8 mouse cellular contexts compared by ENCODE assay signal in genomic region chr14:118855141-118855800, GRCm38 (mm10).
A peak's percentile ranks its signal among the peaks of the same experiment; 100 is the strongest.
DNase-seq lines count a peak whose midpoint lies in the region; ATAC-seq and TF ChIP-seq lines count a peak whose summit lies in the region.

No protein-coding gene starts in this region.

- TF ChIP-seq POLR2A in bone marrow, adult 2 months (IDR thresholded peaks at IDR 0.05; ENCODE audit: borderline replicate concordance, control insufficient read depth, low read depth, low read length), result no peak

- peaks cover 24% of the 10 kb centered on the region for H3K27me3 ChIP-seq in heart, embryonic 14.5 days (ENCODE audit: control insufficient read depth, insufficient read depth, low read length)
- peaks cover 24% of the 10 kb centered on the region for H3K27me3 ChIP-seq in liver, embryonic 16.5 days (ENCODE audit: control insufficient read depth, insufficient read depth, low read depth, low read length)
- H3K27me3 ChIP-seq in splenic B cell, adult 2 months (ENCODE audit: control insufficient read depth, insufficient read depth, low read length, poor library complexity, severe bottlenecking), result no peaks in the 10 kb centered on the region

- peak overlapping the region; percentile 99 for H3K4me2 ChIP-seq in heart, embryonic 14.5 days (ENCODE audit: low read length)
- peak overlapping the region; percentile 74 for H3K4me2 ChIP-seq in liver, embryonic 16.5 days (ENCODE audit: low read depth, low read length)

- TF ChIP-seq CTCF in bone marrow, adult 2 months (IDR thresholded peaks at IDR 0.05; ENCODE audit: control insufficient read depth, insufficient read depth, low read length), result peak; percentile 14; the same call in 1 of the 2 replicates

- H3K27ac ChIP-seq in bone marrow, adult 2 months (ENCODE audit: control insufficient read depth, insufficient read depth, low read depth, low read length, poor library complexity), result no peak overlapping the region
- H3K27ac ChIP-seq in heart, embryonic 14.5 days (replicated peaks in 1 of 2; ENCODE audit: control insufficient read depth in 1 of 2, insufficient read depth in 1 of 2, low read depth in 2 of 2, low read length in 2 of 2), result no peak overlapping the region
- H3K27ac ChIP-seq in liver, embryonic 16.5 days (ENCODE audit: low read length), result no peak overlapping the region

- peak overlapping the region; percentile 55 for H3K9ac ChIP-seq in heart, embryonic 14.5 days (ENCODE audit: low read length)
- H3K9ac ChIP-seq in liver, embryonic 16.5 days (ENCODE audit: low read depth, low read length), result no peak overlapping the region

- 6% methylated on average over 28 of the region's 28 CpGs for WGBS in bone marrow, adult 2 months
- 1% methylated on average over 28 of the region's 28 CpGs for WGBS in heart, embryonic 14.5 days
- WGBS in liver, embryonic 16.5 days (ENCODE audit: insufficient replicate concordance), result 2% methylated on average over 28 of the region's 28 CpGs

- peak; percentile 27 for DNase-seq in kidney, postnatal 10 days
- DNase-seq in kidney, adult 11 months, result no peak
- peak; percentile 54 for DNase-seq in splenic B cell, adult 2 months (ENCODE audit: low read depth, low spot score)
- no peak for DNase-seq in layer of hippocampus, adult 9-10 months (ENCODE audit: low spot score)
- no peak for DNase-seq in urinary bladder, postnatal 36 days (ENCODE audit: low spot score in 2 of 2)

- H3K4me1 ChIP-seq in bone marrow, adult 2 months (ENCODE audit: control insufficient read depth, insufficient read depth, low read length), result peaks cover 2% of the 10 kb centered on the region; the same call in 1 of the 2 replicates
- 0 out of 4 replicates have a peak, but pooled peaks cover 3 to 14% of the 10 kb centered on the region in 2 experiments for H3K4me1 ChIP-seq in heart, embryonic 14.5 days (ENCODE audit: control insufficient read depth in 2 of 2, insufficient read depth in 2 of 2, low read length in 2 of 2)
- peaks cover 7% of the 10 kb centered on the region for H3K4me1 ChIP-seq in liver, embryonic 16.5 days (ENCODE audit: control insufficient read depth, low read depth, low read length)

- H3K36me3 ChIP-seq in heart, embryonic 14.5 days (ENCODE audit: control insufficient read depth, insufficient read depth, low read length), result no peaks in the 10 kb centered on the region
- H3K36me3 ChIP-seq in liver, embryonic 16.5 days (ENCODE audit: control insufficient read depth, insufficient read depth), result no peaks in the 10 kb centered on the region
- no peaks in the 10 kb centered on the region for H3K36me3 ChIP-seq in splenic B cell, adult 2 months (ENCODE audit: control insufficient read depth, insufficient read depth, low read length, poor library complexity, severe bottlenecking)

- ATAC-seq in heart, embryonic 14.5 days (ENCODE audit: insufficient number of reproducible peaks, insufficient read depth, low FRiP score, low read depth), result no peak
- no peak for ATAC-seq in liver, embryonic 16.5 days (ENCODE audit: low read depth)

- peak overlapping the region; percentile 72 for H3K4me3 ChIP-seq in bone marrow, adult 2 months (replicated peaks; ENCODE audit: control insufficient read depth, low read depth, low read length)
- H3K4me3 ChIP-seq in heart, embryonic 14.5 days (ENCODE audit: control insufficient read depth in 1 of 2, insufficient read depth in 1 of 2, low read depth in 1 of 2, low read length in 2 of 2), result peak overlapping the region; percentile 49 to 60
- H3K4me3 ChIP-seq in liver, embryonic 16.5 days (ENCODE audit: low read depth, low read length), result peak overlapping the region; percentile 51

- no peaks in the 10 kb centered on the region for H3K9me3 ChIP-seq in heart, embryonic 14.5 days (ENCODE audit: control insufficient read depth, low read length)
- H3K9me3 ChIP-seq in liver, embryonic 16.5 days (replicated peaks; ENCODE audit: control insufficient read depth, low read length), result no peaks in the 10 kb centered on the region

Comparison
In these comparisons a context has a peak if more than half of its experiments do, and no peak if none do; other contexts are left out.
1. DNase-seq: peak in kidney, postnatal 10 days (single experiment) and splenic B cell, adult 2 months (single experiment); none in kidney, adult 11 months (single experiment), layer of hippocampus, adult 9-10 months (single experiment) and urinary bladder, postnatal 36 days (0 of 2).
2. Peak in every context shown above with its lines, with median percentiles within 50 percentile points of each other: H3K4me3 ChIP-seq.